Mouse (Mus musculus): ENCODE measurements around the gene Tes3-ps. TPM values are rescaled to one million over a fixed set of nuclear protein-coding genes. Genes with fewer than 3 reads are reported as not detected.

Gene Tes3-ps
- polyA plus RNA-seq, 1 experiment, result 0.38 TPM

- H3K4me1 ChIP-seq (ENCODE audit: control insufficient read depth, insufficient read depth, low read length), result peaks cover 3% of the 10 kb centered on the region
- H3K27ac ChIP-seq (ENCODE audit: insufficient read depth, low read length), result no peak overlapping the region
- no peak for TF ChIP-seq POLR2A (IDR thresholded peaks at IDR 0.05; ENCODE audit: extremely low read depth, insufficient read depth, low read length)
- TF ChIP-seq CTCF (IDR thresholded peaks at IDR 0.05; ENCODE audit: extremely low read depth, insufficient read depth, low read length), result no peak
- H3K4me3 ChIP-seq (ENCODE audit: insufficient read depth, low read length), result no peak overlapping the region
Measured at GRCm38 (mm10) chr13:49480057-49480456, 13.1 kb upstream of the Tes3-ps start.

GRCm38 (mm10) chr13:49480551-49480950, 12.6 kb upstream of the Tes3-ps start:
- TF ChIP-seq POLR2A (IDR thresholded peaks at IDR 0.05; ENCODE audit: extremely low read depth, insufficient read depth, low read length) (no peak), CTCF (IDR thresholded peaks at IDR 0.05; ENCODE audit: extremely low read depth, insufficient read depth, low read length) (no peak)
- H3K4me3 ChIP-seq (ENCODE audit: insufficient read depth, low read length), result no peak overlapping the region
- peaks cover 3% of the 10 kb centered on the region for H3K4me1 ChIP-seq (ENCODE audit: control insufficient read depth, insufficient read depth, low read length)
- H3K27ac ChIP-seq (ENCODE audit: insufficient read depth, low read length), result no peak overlapping the region

- Histone ChIP-seq H3K4me1 (ENCODE audit: control insufficient read depth, insufficient read depth, low read length) (peaks cover 1% of the 10 kb centered on the region; the same call in 1 of the 2 replicates), H3K27ac (ENCODE audit: insufficient read depth, low read length) (no peak overlapping the region), H3K4me3 (ENCODE audit: insufficient read depth, low read length) (no peak overlapping the region)
- TF ChIP-seq CTCF (IDR thresholded peaks at IDR 0.05; ENCODE audit: extremely low read depth, insufficient read depth, low read length), result no peak
- no peak for TF ChIP-seq POLR2A (IDR thresholded peaks at IDR 0.05; ENCODE audit: extremely low read depth, insufficient read depth, low read length)
Measured at GRCm38 (mm10) chr13:49485388-49485787, 7.7 kb upstream of the Tes3-ps start.

- H3K4me1 ChIP-seq (ENCODE audit: control insufficient read depth, insufficient read depth, low read length), result no peaks in the 10 kb centered on the region
- H3K4me3 ChIP-seq (ENCODE audit: insufficient read depth, low read length), result no peak within 1 kb of the TSS
- H3K27ac ChIP-seq (ENCODE audit: insufficient read depth, low read length), result no peak within 1 kb of the TSS
- no peak for TF ChIP-seq CTCF (IDR thresholded peaks at IDR 0.05; ENCODE audit: extremely low read depth, insufficient read depth, low read length)
- TF ChIP-seq POLR2A (IDR thresholded peaks at IDR 0.05; ENCODE audit: extremely low read depth, insufficient read depth, low read length), result no peak
Measured at GRCm38 (mm10) chr13:49504510-49504909, 11.4 kb downstream of the Tes3-ps start, which contains the start of gene Ecm2. Gene Ecm2 (plus strand): TSS chr13:49504810.

- TF ChIP-seq CTCF (IDR thresholded peaks at IDR 0.05; ENCODE audit: extremely low read depth, insufficient read depth, low read length), result no peak
- no peak for TF ChIP-seq POLR2A (IDR thresholded peaks at IDR 0.05; ENCODE audit: extremely low read depth, insufficient read depth, low read length)
- no peak overlapping the region for H3K27ac ChIP-seq (ENCODE audit: insufficient read depth, low read length)
- no peaks in the 10 kb centered on the region for H3K4me1 ChIP-seq (ENCODE audit: control insufficient read depth, insufficient read depth, low read length)
- no peak overlapping the region for H3K4me3 ChIP-seq (ENCODE audit: insufficient read depth, low read length)
Measured at GRCm38 (mm10) chr13:49505776-49506175, 12.7 kb downstream of the Tes3-ps start.

- TF ChIP-seq CTCF (IDR thresholded peaks at IDR 0.05; ENCODE audit: extremely low read depth, insufficient read depth, low read length) (no peak), POLR2A (IDR thresholded peaks at IDR 0.05; ENCODE audit: extremely low read depth, insufficient read depth, low read length) (no peak)
- Histone ChIP-seq H3K4me1 (ENCODE audit: control insufficient read depth, insufficient read depth, low read length) (no peaks in the 10 kb centered on the region), H3K4me3 (ENCODE audit: insufficient read depth, low read length) (no peak overlapping the region), H3K27ac (ENCODE audit: insufficient read depth, low read length) (no peak overlapping the region)
Measured at GRCm38 (mm10) chr13:49507176-49507575, 14.1 kb downstream of the Tes3-ps start.

- no peaks in the 10 kb centered on the region for H3K4me1 ChIP-seq (ENCODE audit: control insufficient read depth, insufficient read depth, low read length)
- no peak overlapping the region for H3K4me3 ChIP-seq (ENCODE audit: insufficient read depth, low read length)
- TF ChIP-seq CTCF (IDR thresholded peaks at IDR 0.05; ENCODE audit: extremely low read depth, insufficient read depth, low read length), result no peak
- TF ChIP-seq POLR2A (IDR thresholded peaks at IDR 0.05; ENCODE audit: extremely low read depth, insufficient read depth, low read length), result no peak
- H3K27ac ChIP-seq (ENCODE audit: insufficient read depth, low read length), result no peak overlapping the region
Measured at GRCm38 (mm10) chr13:49518761-49519160, 25.6 kb downstream of the Tes3-ps start.

GRCm38 (mm10) chr13:49526235-49526634, 33.1 kb downstream of the Tes3-ps start:
- H3K27ac ChIP-seq (ENCODE audit: insufficient read depth, low read length), result no peak overlapping the region
- TF ChIP-seq POLR2A (IDR thresholded peaks at IDR 0.05; ENCODE audit: extremely low read depth, insufficient read depth, low read length) (no peak), CTCF (IDR thresholded peaks at IDR 0.05; ENCODE audit: extremely low read depth, insufficient read depth, low read length) (no peak)
- H3K4me3 ChIP-seq (ENCODE audit: insufficient read depth, low read length), result no peak overlapping the region
- no peaks in the 10 kb centered on the region for H3K4me1 ChIP-seq (ENCODE audit: control insufficient read depth, insufficient read depth, low read length)

- H3K4me1 ChIP-seq (ENCODE audit: control insufficient read depth, insufficient read depth, low read length), result no peaks in the 10 kb centered on the region
- TF ChIP-seq POLR2A (IDR thresholded peaks at IDR 0.05; ENCODE audit: extremely low read depth, insufficient read depth, low read length), result no peak
- TF ChIP-seq CTCF (IDR thresholded peaks at IDR 0.05; ENCODE audit: extremely low read depth, insufficient read depth, low read length), result no peak
- H3K4me3 ChIP-seq (ENCODE audit: insufficient read depth, low read length), result no peak overlapping the region
Measured at GRCm38 (mm10) chr13:49530636-49531035, 37.5 kb downstream of the Tes3-ps start.

GRCm38 (mm10) chr13:49536946-49537345, 43.8 kb downstream of the Tes3-ps start:
- TF ChIP-seq CTCF (IDR thresholded peaks at IDR 0.05; ENCODE audit: extremely low read depth, insufficient read depth, low read length) (no peak), POLR2A (IDR thresholded peaks at IDR 0.05; ENCODE audit: extremely low read depth, insufficient read depth, low read length) (no peak)
- Histone ChIP-seq H3K4me1 (ENCODE audit: control insufficient read depth, insufficient read depth, low read length) (no peaks in the 10 kb centered on the region), H3K4me3 (ENCODE audit: insufficient read depth, low read length) (no peak overlapping the region), H3K27ac (ENCODE audit: insufficient read depth, low read length) (no peak overlapping the region)

More at GRCm38 (mm10) chr13:49530636-49531035, 37.5 kb downstream of the Tes3-ps start:
- no peak overlapping the region for H3K27ac ChIP-seq (ENCODE audit: insufficient read depth, low read length)
